ENCODE assay signal across 13 mouse cellular contexts in the genomic region with DNA sequence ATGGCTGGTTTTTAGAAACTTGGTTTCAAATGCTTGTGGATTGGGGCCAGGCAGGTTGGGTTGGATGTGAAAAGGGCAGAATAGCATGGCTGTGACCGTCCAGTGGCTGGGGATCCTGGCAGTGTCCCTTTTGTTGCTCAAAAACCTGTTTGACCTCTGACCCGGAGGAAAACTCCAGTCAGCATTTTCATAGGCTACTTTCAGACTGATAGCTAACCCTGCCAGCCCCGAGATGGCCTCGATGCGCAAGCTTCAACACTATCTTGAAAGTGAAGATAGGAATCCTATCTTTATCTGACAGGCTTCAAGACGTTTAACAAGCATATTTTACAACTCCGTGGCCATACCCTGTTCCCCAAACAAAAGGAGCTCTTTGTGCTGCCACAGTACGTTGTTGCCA. TPM values are rescaled to one million over a fixed set of nuclear protein-coding genes. Genes with fewer than 3 reads are reported as not detected.
A peak's percentile ranks its signal among the peaks of the same experiment; 100 is the strongest.
DNase-seq lines count a peak whose midpoint lies in the region; ATAC-seq and TF ChIP-seq lines count a peak whose summit lies in the region.
"Had no signal": no experiment of that assay in that cellular context is flagged by ENCODE, and none has a peak within 500 bp of the region (broad histone marks: within the 10 kb centered on the region; RNA-seq: fewer than 3 reads in every experiment).

No protein-coding gene starts in this region.

- TF ChIP-seq CTCF in liver, adult 2 months (IDR thresholded peaks at IDR 0.05; ENCODE audit: low read depth, low read length): no peak
- no peak for TF ChIP-seq CTCF in liver, postnatal 0 days (IDR thresholded peaks at IDR 0.05; ENCODE audit: low read depth)

- ATAC-seq in heart, embryonic 11.5 days (replicated peaks; ENCODE audit: insufficient number of reproducible peaks, low FRiP score, low TSS enrichment): no peak
- no peak for ATAC-seq in liver, postnatal 0 days
- ATAC-seq in embryonic facial prominence, embryonic 15.5 days (ENCODE audit: insufficient number of reproducible peaks, low FRiP score, low TSS enrichment, low read depth): no peak
- ATAC-seq: activated CD4-positive, CD25-positive, alpha-beta regulatory T cell, adult 4 months; inflammation-experienced regulatory T-cells, adult 6 months had no signal

- no peak for TF ChIP-seq POLR2A in liver, adult 2 months (IDR thresholded peaks at IDR 0.05; ENCODE audit: extremely low read depth, insufficient read depth, low read length)

- H3K9ac ChIP-seq in heart, embryonic 11.5 days (ENCODE audit: low read depth, low read length): no peak overlapping the region
- H3K9ac ChIP-seq in liver, adult 2 months (ENCODE audit: low read depth, low read length): no peak overlapping the region
- no peak overlapping the region for H3K9ac ChIP-seq in liver, postnatal 0 days (replicated peaks)
- H3K9ac ChIP-seq in embryonic facial prominence, embryonic 15.5 days: no peak overlapping the region

- WGBS in heart, embryonic 11.5 days (ENCODE audit: insufficient replicate concordance): 57% methylated on average over 8 of the region's 8 CpGs
- WGBS in liver, adult 2 months: 38% methylated on average over 8 of the region's 8 CpGs
- 54% methylated on average over 8 of the region's 8 CpGs for WGBS in liver, postnatal 0 days (ENCODE audit: insufficient replicate concordance)
- 70% methylated on average over 8 of the region's 8 CpGs for WGBS in embryonic facial prominence, embryonic 15.5 days

- no peaks in the 10 kb centered on the region for H3K9me3 ChIP-seq in heart, embryonic 11.5 days (replicated peaks; ENCODE audit: control insufficient read depth, low read length)
- no peaks in the 10 kb centered on the region for H3K9me3 ChIP-seq in liver, postnatal 0 days (ENCODE audit: low read length)
- H3K9me3 ChIP-seq in embryonic facial prominence, embryonic 15.5 days (replicated peaks): no peaks in the 10 kb centered on the region

- H3K36me3 ChIP-seq in heart, embryonic 11.5 days (ENCODE audit: control insufficient read depth, insufficient read depth, low read length): peaks cover 53% of the 10 kb centered on the region
- peaks cover 7% of the 10 kb centered on the region; the same call in 1 of the 2 replicates for H3K36me3 ChIP-seq in liver, adult 2 months (ENCODE audit: control insufficient read depth, insufficient read depth, low read length)
- peaks cover 56% of the 10 kb centered on the region for H3K36me3 ChIP-seq in liver, postnatal 0 days (replicated peaks; ENCODE audit: insufficient read depth, low read length)
- peaks cover 54% of the 10 kb centered on the region for H3K36me3 ChIP-seq in embryonic facial prominence, embryonic 15.5 days

- no peak for TF ChIP-seq EP300 in liver, postnatal 0 days (IDR thresholded peaks at IDR 0.05; ENCODE audit: low read depth)

- no peak for DNase-seq in heart, postnatal 4 days
- DNase-seq in liver, adult 2 months (ENCODE audit: extremely low read depth, low read depth, low spot score): peak; percentile 83
- no peak for DNase-seq in liver, postnatal 0 days
- DNase-seq in thymus, postnatal 10 days (ENCODE audit: low spot score in 2 of 2): no peak
- DNase-seq in cerebellum, postnatal 4 days (ENCODE audit: low spot score in 2 of 2): no peak
- DNase-seq: adrenal gland, postnatal 25 days; cerebellum, postnatal 10 days; lung, postnatal 10 days; thymus, postnatal 36 days had no signal

- H3K27ac ChIP-seq in heart, embryonic 11.5 days (ENCODE audit: low read depth, low read length): 0 out of 2 replicates have a peak overlapping the region, but pooled peaks have one; percentile 4
- no peak overlapping the region for H3K27ac ChIP-seq in liver, adult 2 months (replicated peaks; ENCODE audit: insufficient read depth, low read depth, low read length)
- no peak overlapping the region for H3K27ac ChIP-seq in liver, postnatal 0 days (ENCODE audit: low read depth)
- peak overlapping the region; percentile 6; the same call in 1 of the 2 replicates for H3K27ac ChIP-seq in embryonic facial prominence, embryonic 15.5 days (replicated peaks)

- H3K27me3 ChIP-seq in heart, embryonic 11.5 days (ENCODE audit: control insufficient read depth, insufficient read depth, low read length): no peaks in the 10 kb centered on the region
- H3K27me3 ChIP-seq in liver, adult 2 months (ENCODE audit: control insufficient read depth, insufficient read depth, low read length): no peaks in the 10 kb centered on the region
- H3K27me3 ChIP-seq in liver, postnatal 0 days (ENCODE audit: insufficient read depth, low read length): no peaks in the 10 kb centered on the region
- no peaks in the 10 kb centered on the region for H3K27me3 ChIP-seq in embryonic facial prominence, embryonic 15.5 days

- H3K79me2 ChIP-seq in liver, adult 2 months (ENCODE audit: control insufficient read depth, insufficient read depth, low read length): no peaks in the 10 kb centered on the region

- no peak overlapping the region for H3K4me2 ChIP-seq in heart, embryonic 11.5 days
- H3K4me2 ChIP-seq in liver, postnatal 0 days (ENCODE audit: low read depth, low read length): no peak overlapping the region
- no peak overlapping the region for H3K4me2 ChIP-seq in embryonic facial prominence, embryonic 15.5 days (replicated peaks)

- 0 out of 2 replicates have a peak, but pooled peaks cover 2% of the 10 kb centered on the region for H3K4me1 ChIP-seq in heart, embryonic 11.5 days (ENCODE audit: control insufficient read depth, insufficient read depth, low read length)
- peaks cover 3% of the 10 kb centered on the region; the same call in 1 of the 2 replicates for H3K4me1 ChIP-seq in liver, adult 2 months (ENCODE audit: control insufficient read depth, insufficient read depth, low read length)
- H3K4me1 ChIP-seq in liver, postnatal 0 days (ENCODE audit: insufficient read depth): no peaks in the 10 kb centered on the region
- H3K4me1 ChIP-seq in embryonic facial prominence, embryonic 15.5 days: peaks cover 10% of the 10 kb centered on the region; the same call in 1 of the 2 replicates

- H3K4me3 ChIP-seq in heart, embryonic 11.5 days (ENCODE audit: low read depth, low read length): no peak overlapping the region
- no peak overlapping the region for H3K4me3 ChIP-seq in liver, adult 2 months (ENCODE audit: insufficient read depth, low read depth, low read length)
- no peak overlapping the region for H3K4me3 ChIP-seq in liver, postnatal 0 days (ENCODE audit: low read depth, low read length)
- no peak overlapping the region for H3K4me3 ChIP-seq in embryonic facial prominence, embryonic 15.5 days (replicated peaks)

RNA-seq across cellular contexts. Expression of gene Slc2a1, which starts 28.8 kb away (rescaled TPM):
- 426 and 446 TPM in 2 replicates for polyA plus RNA-seq in heart, embryonic 11.5 days (2014; fragmentation: Nextera tagmentation; extraction: Ambion mirVana)
- total RNA-seq in heart, postnatal 4 days (2021): 10 to 100 TPM; 15.2 to 16.2 TPM
- total RNA-seq in liver, adult 2 months (2014; rRNA removed): 6.9 and 7.3 TPM in 2 replicates
- 11.1 and 17.7 TPM in 2 replicates for polyA plus RNA-seq in liver, adult 2 months (2012; rRNA removed)
- polyA plus RNA-seq in liver, postnatal 0 days (2015; fragmentation: Nextera tagmentation; extraction: Ambion mirVana): 25.4 and 29.6 TPM in 2 replicates
- 141 and 160 TPM in 2 replicates for polyA plus RNA-seq in embryonic facial prominence, embryonic 15.5 days (2015; fragmentation: Nextera tagmentation; extraction: Ambion mirVana)

RNA-seq across cellular contexts. Expression of gene Zfp691, which starts 36.7 kb away (rescaled TPM):
- 10.9 and 13.7 TPM in 2 replicates for polyA plus RNA-seq in heart, embryonic 11.5 days (2014; fragmentation: Nextera tagmentation; extraction: Ambion mirVana)
- 10 to 100 TPM; 13.2 to 17.7 TPM for total RNA-seq in heart, postnatal 4 days (2021)
- 3.7 and 4.5 TPM in 2 replicates for total RNA-seq in liver, adult 2 months (2014; rRNA removed)
- polyA plus RNA-seq in liver, adult 2 months (2012; rRNA removed): 9.7 and 13.0 TPM in 2 replicates
- polyA plus RNA-seq in liver, postnatal 0 days (2015; fragmentation: Nextera tagmentation; extraction: Ambion mirVana): 1.8 and 2.1 TPM in 2 replicates
- 8.1 and 8.3 TPM in 2 replicates for polyA plus RNA-seq in embryonic facial prominence, embryonic 15.5 days (2015; fragmentation: Nextera tagmentation; extraction: Ambion mirVana)

RNA-seq across cellular contexts. Expression of gene Ermap, which starts 52.5 kb away (rescaled TPM):
- 34.7 and 58.1 TPM in 2 replicates for polyA plus RNA-seq in heart, embryonic 11.5 days (2014; fragmentation: Nextera tagmentation; extraction: Ambion mirVana)
- total RNA-seq in heart, postnatal 4 days (2021): under 1 TPM; 0.21 to 0.32 TPM
- 0.09 TPM in 1 of 2 replicates, not detected in the other for total RNA-seq in liver, adult 2 months (2014; rRNA removed)
- polyA plus RNA-seq in liver, adult 2 months (2012; rRNA removed): 0.02 TPM in 1 of 2 replicates, not detected in the other
- polyA plus RNA-seq in liver, postnatal 0 days (2015; fragmentation: Nextera tagmentation; extraction: Ambion mirVana): 125 and 144 TPM in 2 replicates
- 1.5 and 1.7 TPM in 2 replicates for polyA plus RNA-seq in embryonic facial prominence, embryonic 15.5 days (2015; fragmentation: Nextera tagmentation; extraction: Ambion mirVana)

RNA-seq across cellular contexts. Expression of gene Svbp, which starts 57.8 kb away (rescaled TPM):
- polyA plus RNA-seq in heart, embryonic 11.5 days (2014; fragmentation: Nextera tagmentation; extraction: Ambion mirVana): 138 and 143 TPM in 2 replicates
- 10 to 100 TPM; 42.8 to 43.2 TPM for total RNA-seq in heart, postnatal 4 days (2021)
- 9.1 and 10.0 TPM in 2 replicates for total RNA-seq in liver, adult 2 months (2014; rRNA removed)
- 11.9 and 14.8 TPM in 2 replicates for polyA plus RNA-seq in liver, adult 2 months (2012; rRNA removed)
- polyA plus RNA-seq in liver, postnatal 0 days (2015; fragmentation: Nextera tagmentation; extraction: Ambion mirVana): 54.8 and 61.3 TPM in 2 replicates
- 213 and 230 TPM in 2 replicates for polyA plus RNA-seq in embryonic facial prominence, embryonic 15.5 days (2015; fragmentation: Nextera tagmentation; extraction: Ambion mirVana)

Comparison
In these comparisons a context has a peak if more than half of its experiments do, and no peak if none do; other contexts are left out.
1. RNA of gene Ermap, which starts 52.5 kb away (polyA plus RNA-seq): 125 to 144 TPM in liver, postnatal 0 days and 34.7 to 58.1 TPM in heart, embryonic 11.5 days; 1.5 to 1.7 TPM in embryonic facial prominence, embryonic 15.5 days and 0.02 TPM in liver, adult 2 months; every median in the first group is over 10 times any median in the second.
2. H3K27ac ChIP-seq: peak in heart, embryonic 11.5 days (single experiment) and embryonic facial prominence, embryonic 15.5 days (single experiment); none in liver, adult 2 months (single experiment) and liver, postnatal 0 days (single experiment).